Mouse (Mus musculus) thymus, adult 2 months (tissue): ENCODE measurements around the gene Hmcn2. TPM values are rescaled to one million over a fixed set of nuclear protein-coding genes. Genes with fewer than 3 reads are reported as not detected.

ENCODE experiments used
- DNase-seq: peaks from one replicate; pipeline ENCODE4 v3.0.0; 2021
- H3K27ac ChIP-seq: fragments of 200-500 bp; 2 replicates; pipeline ENCODE4 v1.5.1; 2012; ENCODE audit warnings: low read length, control low read depth; ENCODE audit not compliant: control insufficient read depth, insufficient read depth
- H3K27me3 ChIP-seq: fragments of 200-500 bp; 2 replicates; pipeline ENCODE4 v1.6.1; 2012; ENCODE audit warnings: mild to moderate bottlenecking, low read length, moderate library complexity, mixed read lengths; ENCODE audit not compliant: control insufficient read depth, insufficient read depth
- H3K36me3 ChIP-seq: fragments of 200-500 bp; 2 replicates; pipeline ENCODE4 v1.6.1; 2012; ENCODE audit warnings: mild to moderate bottlenecking, low read length, moderate library complexity; ENCODE audit not compliant: control insufficient read depth, insufficient read depth
- H3K4me1 ChIP-seq: fragments of 200-500 bp; replicated peaks from 2 replicates; pipeline ENCODE4 v1.6.1; 2012; ENCODE audit warnings: low read length; ENCODE audit not compliant: control insufficient read depth, insufficient read depth
- H3K4me3 ChIP-seq: fragments of 200-500 bp; 2 replicates; pipeline ENCODE4 v1.5.1; 2012; ENCODE audit warnings: mild to moderate bottlenecking, low read length, control low read depth, moderate library complexity; ENCODE audit not compliant: control insufficient read depth, insufficient read depth
- CTCF ChIP-seq: fragments of 200-500 bp; IDR thresholded peaks from 2 replicates; pipeline ENCODE4 v1.5.1; 2012; ENCODE audit warnings: mild to moderate bottlenecking, control low read depth, low read length, moderate library complexity, borderline replicate concordance; ENCODE audit not compliant: control insufficient read depth, poor library complexity, insufficient read depth; ENCODE audit errors: extremely low read depth
- POLR2A ChIP-seq: fragments of 200-500 bp; IDR thresholded peaks from 2 replicates; pipeline ENCODE4 v1.6.1; 2012; ENCODE audit warnings: mild to moderate bottlenecking, low read length, control low read depth, moderate library complexity; ENCODE audit not compliant: control insufficient read depth, poor library complexity, insufficient read depth; ENCODE audit errors: extremely low read depth
- WGBS: fragments of 180-500 bp; shearing (Covaris S2); methylation state at CpG from one replicate; pipeline ENCODE4 v1.1.7; 2018; 5-methylcytosine and 5-hydroxymethylcytosine counted together
- polyA plus RNA-seq: library from polyadenylated mRNA; depleted of rRNA; stranded (reverse); fragments of >200 nt; gene quantifications from 2 replicates; pipeline ENCODE4 v1.2.3, GENCODE M21; 2012

Gene Hmcn2
- polyA plus RNA-seq, 1 experiment, result 4.8 TPM

DNA sequence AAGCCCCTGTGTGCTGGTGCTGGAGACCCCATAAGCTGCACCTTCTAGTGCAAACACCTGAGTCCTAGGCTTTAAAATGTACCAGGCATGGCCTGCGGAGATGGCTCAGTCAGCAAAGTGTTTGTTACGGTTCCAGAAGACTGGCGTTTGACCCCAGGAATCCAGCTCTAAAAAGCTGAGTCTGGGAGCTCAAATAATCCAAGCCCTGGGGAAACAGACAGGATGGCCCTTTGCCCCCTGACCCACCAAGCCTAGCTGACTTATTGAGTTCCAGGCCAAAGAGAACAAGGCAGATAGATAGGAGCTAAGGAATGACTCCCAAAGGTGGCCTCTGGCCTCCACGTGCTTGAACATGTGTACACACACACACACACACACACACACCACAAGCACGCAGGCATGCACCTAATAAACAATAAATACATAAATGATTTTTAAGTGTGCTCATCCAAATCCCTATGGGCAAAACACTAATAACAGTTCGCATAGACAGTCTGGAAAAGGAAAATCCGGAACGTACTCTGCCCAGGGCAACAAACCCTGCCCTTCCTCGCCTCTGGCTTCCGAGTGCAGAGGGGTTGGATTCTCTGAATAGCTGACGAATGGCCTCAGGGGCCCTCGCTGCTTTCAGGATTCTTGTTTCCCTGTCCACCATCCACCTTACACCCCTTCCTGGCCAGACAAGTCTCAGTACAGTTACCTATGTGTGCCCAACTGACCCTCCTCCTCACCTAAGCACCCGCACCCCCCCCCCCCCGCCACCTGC, 123.4 kb downstream of the Hmcn2 start:
- Histone ChIP-seq H3K27ac (no peak overlapping the region), H3K27me3 (no peaks in the 10 kb centered on the region), H3K36me3 (no peaks in the 10 kb centered on the region), H3K4me3 (no peak overlapping the region), H3K4me1 (peaks cover 10% of the 10 kb centered on the region)
- WGBS, result 97% methylated on average over 14 of the region's 14 CpGs
- TF ChIP-seq CTCF (no peak), POLR2A (no peak)
- no peak for DNase-seq

DNA sequence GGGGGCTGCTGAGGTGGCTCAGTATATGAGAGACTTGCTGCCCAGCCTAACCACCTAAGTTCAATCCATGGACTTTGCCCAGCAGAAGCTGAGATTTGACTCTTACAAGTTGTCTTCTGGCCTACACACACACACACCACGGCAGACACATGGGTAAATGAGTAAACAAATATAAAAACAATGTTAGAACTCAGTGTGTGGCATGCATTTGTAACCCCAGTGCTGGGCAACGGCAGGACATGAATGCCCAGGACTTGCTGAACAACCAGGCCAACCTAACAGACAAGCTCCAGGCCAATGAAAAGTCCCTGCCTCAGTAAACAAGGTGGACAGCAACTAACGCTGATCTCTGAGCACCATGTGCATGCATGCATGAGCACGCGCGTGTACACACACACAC, 125.4 kb downstream of the Hmcn2 start:
- WGBS, result 97% methylated on average over 6 of the region's 6 CpGs
- TF ChIP-seq POLR2A (no peak), CTCF (no peak)
- no peak overlapping the region for H3K27ac ChIP-seq
- H3K4me3 ChIP-seq, result no peak overlapping the region
- peaks cover 7% of the 10 kb centered on the region for H3K4me1 ChIP-seq
- H3K27me3 ChIP-seq, result no peaks in the 10 kb centered on the region
- DNase-seq, result no peak
- H3K36me3 ChIP-seq, result no peaks in the 10 kb centered on the region

DNA sequence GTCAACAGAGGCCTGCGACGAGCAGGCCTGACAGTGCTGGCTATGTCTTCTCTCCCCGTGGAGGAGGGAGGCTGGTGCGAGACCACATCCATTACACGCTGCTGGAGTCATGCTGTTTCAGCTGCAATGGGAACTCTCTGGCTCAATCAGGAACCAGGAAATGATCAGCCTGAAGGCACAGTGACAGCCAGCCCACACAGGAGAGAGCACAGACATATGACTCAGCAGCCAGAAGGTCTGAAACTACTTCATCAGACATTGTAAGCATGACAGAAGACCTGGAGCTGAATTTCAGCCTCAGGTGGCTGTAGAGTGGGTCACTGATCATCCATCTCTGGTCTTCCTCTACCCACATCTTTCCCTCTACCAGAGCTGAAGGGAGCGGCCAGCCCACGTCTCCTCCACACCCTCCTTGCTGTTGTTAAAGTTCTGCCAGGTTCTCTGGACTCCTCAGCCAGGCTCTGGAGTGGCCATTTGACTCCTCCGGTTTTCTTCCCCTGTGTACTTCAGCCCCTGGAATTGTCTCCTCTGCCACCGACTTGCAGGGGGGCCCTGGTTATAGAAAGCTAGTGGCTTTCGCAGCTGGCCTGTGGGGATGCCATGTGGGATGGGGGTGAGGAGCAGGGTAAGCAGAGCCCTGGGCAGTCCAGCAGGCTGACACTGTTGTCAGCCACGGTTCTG, 128.4 kb downstream of the Hmcn2 start:
- Histone ChIP-seq H3K4me3 (no peak overlapping the region), H3K27me3 (no peaks in the 10 kb centered on the region), H3K36me3 (no peaks in the 10 kb centered on the region), H3K27ac (no peak overlapping the region), H3K4me1 (0 out of 2 replicates have a peak, but pooled peaks cover 2% of the 10 kb centered on the region)
- WGBS, result 60% methylated on average over 11 of the region's 11 CpGs
- no peak for DNase-seq
- TF ChIP-seq CTCF (no peak), POLR2A (no peak)

DNA sequence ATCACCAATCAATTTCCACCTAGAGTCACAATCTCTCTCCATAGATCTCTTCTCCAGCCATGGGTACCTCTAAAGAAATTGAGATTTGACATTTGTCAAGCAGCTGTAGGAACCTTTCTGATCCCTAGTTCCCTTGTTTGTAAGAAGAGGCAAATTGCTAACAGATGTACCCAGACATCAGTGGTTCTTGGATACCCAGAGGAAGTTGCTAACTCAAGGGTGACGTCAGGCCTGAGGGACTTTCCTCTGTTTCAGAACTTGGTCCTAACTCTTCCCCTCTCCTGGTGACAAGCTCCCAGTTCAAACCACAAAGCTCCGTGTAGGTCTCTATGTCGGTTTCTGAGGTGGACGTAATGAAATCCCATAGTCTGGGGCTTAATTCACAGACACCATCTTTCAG, 131.8 kb downstream of the Hmcn2 start:
- Histone ChIP-seq H3K36me3 (no peaks in the 10 kb centered on the region), H3K27ac (no peak overlapping the region), H3K4me1 (peaks cover 7% of the 10 kb centered on the region), H3K27me3 (no peaks in the 10 kb centered on the region), H3K4me3 (no peak overlapping the region)
- 61% methylated on average over 4 of the region's 4 CpGs for WGBS
- TF ChIP-seq POLR2A (no peak), CTCF (no peak)
- DNase-seq, result no peak

DNA sequence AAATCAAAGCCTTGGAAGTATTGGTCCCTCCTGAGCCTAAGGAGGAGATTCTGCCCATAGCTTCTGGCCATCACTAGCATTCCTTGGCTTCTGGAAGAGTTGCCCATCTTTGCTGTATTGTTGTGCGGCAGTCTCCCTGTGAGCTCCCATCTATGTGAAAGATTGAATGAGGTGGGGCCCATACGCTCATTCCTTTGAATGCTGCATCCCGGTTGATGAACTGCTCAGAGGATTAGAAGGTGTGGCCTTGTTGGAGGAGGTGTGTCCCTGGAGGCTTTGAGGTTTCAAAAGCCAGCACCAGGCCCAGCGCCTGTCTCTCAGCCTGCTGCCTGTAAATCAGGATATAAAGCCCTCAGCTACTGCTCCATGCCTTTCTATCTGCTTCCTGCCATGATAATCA, 132.2 kb downstream of the Hmcn2 start:
- no peak overlapping the region for H3K4me3 ChIP-seq
- H3K27me3 ChIP-seq, result no peaks in the 10 kb centered on the region
- peaks cover 11% of the 10 kb centered on the region for H3K4me1 ChIP-seq
- 82% methylated on average over 4 of the region's 4 CpGs for whole genome bisulfite sequencing
- DNase-seq, result no peak
- no peak for TF ChIP-seq POLR2A
- no peak for TF ChIP-seq CTCF
- no peaks in the 10 kb centered on the region for H3K36me3 ChIP-seq
- no peak overlapping the region for H3K27ac ChIP-seq

DNA sequence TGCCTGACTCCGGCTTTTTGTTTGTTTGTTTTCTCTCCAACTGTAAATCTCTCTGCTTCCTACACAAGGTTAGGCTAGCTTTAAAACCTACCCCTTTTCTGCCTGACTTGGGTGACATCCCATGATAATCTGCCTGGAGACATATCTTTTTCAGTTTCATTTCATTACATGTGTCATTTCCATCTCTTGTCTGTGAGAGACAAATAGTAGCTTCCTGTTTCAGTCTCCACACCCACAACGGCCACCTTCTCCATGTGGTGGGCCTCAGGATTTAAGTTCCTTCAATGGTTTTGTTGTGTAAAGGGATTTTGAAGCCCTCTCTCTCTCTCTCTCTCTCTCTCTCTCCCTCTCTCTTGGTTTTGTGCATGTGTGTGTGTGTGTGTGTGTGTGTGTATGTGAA, 133.3 kb downstream of the Hmcn2 start:
- Histone ChIP-seq H3K27ac (no peak overlapping the region), H3K36me3 (no peaks in the 10 kb centered on the region), H3K4me1 (peaks cover 20% of the 10 kb centered on the region), H3K27me3 (no peaks in the 10 kb centered on the region), H3K4me3 (no peak overlapping the region)
- DNase-seq, result no peak
- 47% methylated on average over 2 of the region's 2 CpGs for WGBS
- TF ChIP-seq CTCF (no peak), POLR2A (no peak)
